Mouse (Mus musculus): ENCODE measurements at regions not wholly inside any gene's neighbourhood (a gene's known extent, or its start where the extent isn't known, plus 50 kb on each side); places are given as distances from the start of the nearest gene placed in this dataset.

GRCm38 (mm10) chr1:112456047-112456446 lies 591.3 kb upstream of the Dsel start:
- no peak for TF ChIP-seq CTCF (IDR thresholded peaks at IDR 0.05; ENCODE audit: low read depth, low read length)
- no peak for TF ChIP-seq GATA1 (IDR thresholded peaks at IDR 0.05; ENCODE audit: borderline replicate concordance, low read length)
- no peak for TF ChIP-seq TAL1 (conservative IDR thresholded peaks at IDR 0.05; ENCODE audit: low read depth, low read length)

Data from G1E (cell line).